Mouse (Mus musculus) right cerebral cortex, postnatal 10 days (tissue): ENCODE data around the gene Gm3543.
"Not testable (repeated sequence)": the region's sequence is repeated elsewhere in the genome, so short reads cannot be mapped to it uniquely, and the experiment has no call there.

ENCODE experiments used
- DNase-seq, 2 experiments: peaks; one replicate each; pipeline ENCODE4 v3.0.0; 2021; ENCODE audit warnings: low spot score in 2 of 2

Gene Gm3543

GRCm38 (mm10) chr14:41983225-41983624, at the start of gene Gm3543:
Gene Gm3543, minus strand, starts transcription at chr14:41983325.
- DNase-seq: not testable (repeated sequence)

- DNase-seq: not testable (repeated sequence)
Observed at GRCm38 (mm10) chr14:41968596-41968995, 14.5 kb downstream of the Gm3543 start.

- DNase-seq: not testable (repeated sequence)
Observed at GRCm38 (mm10) chr14:41967827-41968226, 15.3 kb downstream of the Gm3543 start, which contains the start of gene Gm6401. Gene Gm6401, minus strand, starts transcription at chr14:41967927.

GRCm38 (mm10) chr14:41964095-41964494, 19.0 kb downstream of the Gm3543 start:
- DNase-seq: not testable (repeated sequence)

- not testable (repeated sequence) for DNase-seq
Observed at GRCm38 (mm10) chr14:41943695-41944094, 39.4 kb downstream of the Gm3543 start, which contains the start of gene 1700024B05Rik. Gene 1700024B05Rik, plus strand, starts transcription at chr14:41943995.
